Mouse (Mus musculus) midbrain, embryonic 10.5 days (tissue): Measurements from ENCODE around the gene Mtcl1. TPM values are rescaled to one million over a fixed set of nuclear protein-coding genes. Genes with fewer than 3 reads are reported as not detected.
"Not testable (repeated sequence)": the region's sequence is repeated elsewhere in the genome, so short reads cannot be mapped to it uniquely, and the experiment has no call there.

ENCODE experiments used
- DNase-seq: peaks from one replicate; pipeline ENCODE4 v3.0.0-alpha.2; 2017; ENCODE audit warnings: low spot score
- H3K27ac ChIP-seq: fragments of 300-500 bp; sonication (generic); replicated peaks from 2 replicates; pipeline ENCODE4 v1.5.1; 2016; ENCODE audit warnings: mild to moderate bottlenecking
- H3K27me3 ChIP-seq: fragments of 300-500 bp; sonication (generic); 2 replicates; pipeline ENCODE4 v1.6.1; 2016; ENCODE audit warnings: low read depth, mild to moderate bottlenecking; ENCODE audit not compliant: poor library complexity, severe bottlenecking
- H3K36me3 ChIP-seq: fragments of 300-500 bp; sonication (generic); 2 replicates; pipeline ENCODE4 v1.6.1; 2016; ENCODE audit warnings: mild to moderate bottlenecking, moderate library complexity
- H3K4me1 ChIP-seq: fragments of 300-500 bp; sonication (generic); 2 replicates; pipeline ENCODE4 v1.6.1; 2016
- H3K4me3 ChIP-seq: fragments of 300-500 bp; sonication (generic); 2 replicates; pipeline ENCODE4 v1.5.1; 2016; ENCODE audit warnings: mild to moderate bottlenecking, moderate library complexity
- H3K9me3 ChIP-seq: fragments of 300-500 bp; sonication (generic); replicated peaks from 2 replicates; pipeline ENCODE4 v1.6.1; 2016; ENCODE audit warnings: mild to moderate bottlenecking
- WGBS: fragments of 180-500 bp; shearing (Covaris S2); methylation state at CpG from one replicate; pipeline ENCODE4 v1.1.7; 2016; 5-methylcytosine and 5-hydroxymethylcytosine counted together
- polyA plus RNA-seq: library from polyadenylated mRNA; unstranded; fragments of >200 nt; fragmentation: Nextera tagmentation; extraction: Ambion mirVana; gene quantifications from 2 replicates; pipeline ENCODE4 v1.2.1, GENCODE M21; 2016

Mtcl1 gene
- polyA plus RNA-seq, 1 experiment from 2014 or later: 45.9 TPM

DNA sequence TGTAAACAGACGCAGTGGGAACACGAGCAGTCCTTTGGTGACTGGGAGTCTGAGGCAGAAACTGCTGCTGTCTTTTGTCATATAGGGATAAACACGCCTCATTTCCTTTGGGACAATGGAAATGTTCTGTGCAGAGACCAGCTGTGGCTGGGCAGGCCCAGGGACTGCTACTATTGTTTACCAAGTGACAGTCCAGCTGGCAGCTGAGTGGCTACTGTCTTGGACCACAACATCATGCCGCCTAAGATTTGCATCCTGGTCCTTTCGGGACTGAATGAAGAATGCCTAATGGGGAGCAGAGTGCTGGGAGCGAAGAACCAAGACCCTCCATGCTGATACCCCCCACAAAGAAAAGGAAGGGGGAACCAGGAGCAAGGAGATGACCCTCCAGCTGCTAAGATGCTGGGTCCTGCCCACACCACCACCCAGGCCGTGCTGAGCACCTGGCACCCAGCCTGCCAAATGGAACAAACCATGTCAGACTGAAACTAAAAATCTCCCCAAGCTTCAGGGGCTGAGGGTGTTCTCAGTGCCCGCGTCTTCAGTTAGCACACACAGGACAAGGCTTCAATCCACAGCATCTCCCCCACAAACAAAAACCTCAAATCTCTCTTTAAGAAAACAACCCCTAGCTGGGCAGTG is 5.4 kb downstream of the Mtcl1 start:
- DNase-seq: peak; percentile 62
- H3K9me3 ChIP-seq: no peaks in the 10 kb centered on the region
- H3K36me3 ChIP-seq: peaks cover 4% of the 10 kb centered on the region
- H3K4me1 ChIP-seq: peaks cover 91% of the 10 kb centered on the region
- peak overlapping the region; percentile 98 for H3K27ac ChIP-seq
- H3K27me3 ChIP-seq: no peaks in the 10 kb centered on the region
- WGBS: 40% methylated on average over 9 of the region's 9 CpGs
- peak overlapping the region; percentile 29 for H3K4me3 ChIP-seq

DNA sequence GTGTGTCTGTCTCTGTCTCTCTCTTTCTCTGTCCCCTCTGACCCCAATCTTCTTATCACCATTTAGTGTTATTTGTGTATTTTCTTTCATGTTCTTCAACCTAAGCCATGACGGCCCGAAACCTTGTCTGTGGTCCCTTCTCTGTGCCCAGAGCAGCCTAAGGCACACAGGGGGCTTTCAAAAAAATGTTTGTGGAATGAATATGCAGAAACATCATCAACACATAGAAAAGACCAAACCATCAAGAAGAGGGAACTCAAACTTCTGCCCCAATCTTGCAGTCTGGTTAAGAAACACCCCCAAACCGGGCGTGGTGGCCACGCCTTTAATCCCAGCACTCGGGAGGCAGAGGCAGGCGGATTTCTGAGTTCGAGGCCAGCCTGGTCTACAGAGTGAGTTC is 9.7 kb downstream of the Mtcl1 start:
- H3K4me3 ChIP-seq: no peak overlapping the region; the same call in 1 of the 2 replicates
- peaks cover 95% of the 10 kb centered on the region for H3K4me1 ChIP-seq
- DNase-seq: no peak

GRCm38 (mm10) chr17:66439051-66439753 is 10.3 kb downstream of the Mtcl1 start:
- H3K4me3 ChIP-seq: peak overlapping the region; percentile 32
- H3K27ac ChIP-seq: peak overlapping the region; percentile 42
- H3K4me1 ChIP-seq: peaks cover 94% of the 10 kb centered on the region
- 4% methylated on average over 11 of the region's 11 CpGs for WGBS
- H3K27me3 ChIP-seq: no peaks in the 10 kb centered on the region
- peak; percentile 54 for DNase-seq
- no peaks in the 10 kb centered on the region for H3K9me3 ChIP-seq
- peaks cover 42% of the 10 kb centered on the region for H3K36me3 ChIP-seq

More for the DNA sequence above, 9.7 kb downstream of the Mtcl1 start:
- H3K27ac ChIP-seq: peak overlapping the region; percentile 42
- 46% methylated on average over 8 of the region's 8 CpGs for WGBS
- no peaks in the 10 kb centered on the region for H3K9me3 ChIP-seq
- peaks cover 35% of the 10 kb centered on the region for H3K36me3 ChIP-seq
- no peaks in the 10 kb centered on the region for H3K27me3 ChIP-seq

- peak overlapping the region; percentile 16; the same call in 1 of the 2 replicates for H3K4me3 ChIP-seq
- DNase-seq: no peak
- peak overlapping the region; percentile 42 for H3K27ac ChIP-seq
- peaks cover 53% of the 10 kb centered on the region for H3K36me3 ChIP-seq
- no peaks in the 10 kb centered on the region for H3K27me3 ChIP-seq
- no peaks in the 10 kb centered on the region for H3K9me3 ChIP-seq
- WGBS: 77% methylated on average over 12 of the region's 12 CpGs
- H3K4me1 ChIP-seq: peaks cover 92% of the 10 kb centered on the region
Measured at GRCm38 (mm10) chr17:66438137-66438536, 11.4 kb downstream of the Mtcl1 start.

DNA sequence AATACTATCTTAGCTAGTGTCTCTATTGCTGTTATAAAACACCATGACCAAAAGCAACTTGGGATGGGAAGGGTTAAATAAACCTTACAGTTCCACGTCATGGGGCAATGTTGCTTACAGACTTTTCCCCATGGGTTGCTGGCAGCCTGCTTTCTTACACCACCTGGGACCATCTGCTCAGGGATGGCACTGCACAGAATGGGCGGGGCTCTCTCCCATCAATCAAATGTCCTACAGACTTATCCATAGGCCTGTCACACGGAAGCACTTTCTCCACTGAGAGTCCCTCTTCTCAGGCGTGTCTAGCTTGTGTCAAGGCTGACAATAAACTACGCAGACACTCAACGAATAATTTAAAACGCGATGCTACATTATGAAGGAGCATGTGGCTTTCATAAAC is 12.7 kb downstream of the Mtcl1 start:
- peaks cover 82% of the 10 kb centered on the region for H3K4me1 ChIP-seq
- no peak for DNase-seq
- no peak overlapping the region for H3K4me3 ChIP-seq
- H3K36me3 ChIP-seq: peaks cover 65% of the 10 kb centered on the region
- H3K9me3 ChIP-seq: no peaks in the 10 kb centered on the region
- no peak overlapping the region for H3K27ac ChIP-seq
- no peaks in the 10 kb centered on the region for H3K27me3 ChIP-seq
- 85% methylated on average over 8 of the region's 8 CpGs for WGBS

- peak overlapping the region; percentile 53; the same call in 1 of the 2 replicates for H3K27ac ChIP-seq
- peaks cover 74% of the 10 kb centered on the region for H3K4me1 ChIP-seq
- DNase-seq: no peak
- no peak overlapping the region for H3K4me3 ChIP-seq
- no peaks in the 10 kb centered on the region for H3K27me3 ChIP-seq
- peaks cover 70% of the 10 kb centered on the region for H3K36me3 ChIP-seq
- H3K9me3 ChIP-seq: no peaks in the 10 kb centered on the region
- WGBS: 85% methylated on average over 15 of the region's 15 CpGs
Measured at GRCm38 (mm10) chr17:66435982-66436381, 13.6 kb downstream of the Mtcl1 start.

GRCm38 (mm10) chr17:66435007-66435406 is 14.5 kb downstream of the Mtcl1 start:
- Histone ChIP-seq H3K4me3 (no peak overlapping the region), H3K27me3 (no peaks in the 10 kb centered on the region), H3K27ac (no peak overlapping the region), H3K36me3 (peaks cover 79% of the 10 kb centered on the region), H3K4me1 (peaks cover 66% of the 10 kb centered on the region), H3K9me3 (no peaks in the 10 kb centered on the region)
- 90% methylated on average over 14 of the region's 14 CpGs for WGBS
- DNase-seq: no peak

DNA sequence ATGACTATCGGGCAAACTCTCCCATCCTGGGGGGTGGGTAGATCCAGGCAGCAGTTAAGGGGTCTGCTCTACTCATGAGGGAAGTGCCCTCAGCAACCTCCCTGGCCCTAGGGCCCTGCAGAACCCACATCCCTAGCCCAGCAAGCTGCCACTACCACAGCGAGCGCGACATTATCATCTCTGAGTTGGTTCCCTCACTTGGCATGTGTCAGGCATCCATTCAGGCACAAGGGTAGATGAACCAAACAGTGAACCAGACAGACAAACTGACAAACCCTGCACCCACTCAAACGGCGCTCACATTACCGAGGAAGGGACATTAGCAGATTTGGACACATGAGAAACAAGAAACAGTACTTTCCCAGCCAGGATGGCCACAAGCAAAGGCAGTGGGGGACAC is 15.0 kb downstream of the Mtcl1 start:
- 93% methylated on average over 7 of the region's 7 CpGs for WGBS

GRCm38 (mm10) chr17:66424601-66425000 is 24.9 kb downstream of the Mtcl1 start:
- H3K4me3 ChIP-seq, H3K4me1 ChIP-seq, DNase-seq, H3K9me3 ChIP-seq, H3K27ac ChIP-seq, H3K27me3 ChIP-seq: not testable (repeated sequence)
- 94% methylated on average over 4 of the region's 4 CpGs for WGBS
- H3K36me3 ChIP-seq: peaks cover 98% of the 10 kb centered on the region

More for the DNA sequence above, 15.0 kb downstream of the Mtcl1 start:
- Histone ChIP-seq H3K4me1 (peaks cover 62% of the 10 kb centered on the region), H3K27ac (no peak overlapping the region), H3K36me3 (peaks cover 84% of the 10 kb centered on the region), H3K27me3 (no peaks in the 10 kb centered on the region), H3K9me3 (no peaks in the 10 kb centered on the region), H3K4me3 (no peak overlapping the region)
- DNase-seq: no peak

- Histone ChIP-seq H3K36me3 (peaks cover 67% of the 10 kb centered on the region), H3K4me1 (peaks cover 52% of the 10 kb centered on the region), H3K9me3 (no peaks in the 10 kb centered on the region), H3K27ac (no peak overlapping the region), H3K27me3 (no peaks in the 10 kb centered on the region), H3K4me3 (no peak overlapping the region)
- no peak for DNase-seq
- WGBS: 59% methylated on average over 8 of the region's 8 CpGs
Measured at GRCm38 (mm10) chr17:66419421-66419820, 30.1 kb downstream of the Mtcl1 start.

- WGBS: 34% methylated on average over 4 of the region's 4 CpGs
- peaks cover 50% of the 10 kb centered on the region for H3K36me3 ChIP-seq
- peaks cover 69% of the 10 kb centered on the region for H3K4me1 ChIP-seq
- no peak for DNase-seq
- H3K27me3 ChIP-seq: no peaks in the 10 kb centered on the region
- peak overlapping the region; percentile 69 for H3K27ac ChIP-seq
- H3K9me3 ChIP-seq: no peaks in the 10 kb centered on the region
- no peak overlapping the region for H3K4me3 ChIP-seq
Measured at GRCm38 (mm10) chr17:66417748-66418147, 31.8 kb downstream of the Mtcl1 start.

- no peak overlapping the region for H3K4me3 ChIP-seq
- 76% methylated on average over 5 of the region's 5 CpGs for WGBS
- H3K27ac ChIP-seq: peak overlapping the region; percentile 69
- no peaks in the 10 kb centered on the region for H3K27me3 ChIP-seq
- H3K36me3 ChIP-seq: peaks cover 46% of the 10 kb centered on the region
- no peaks in the 10 kb centered on the region for H3K9me3 ChIP-seq
- no peak for DNase-seq
- H3K4me1 ChIP-seq: peaks cover 73% of the 10 kb centered on the region
Measured at GRCm38 (mm10) chr17:66417329-66417728, 32.2 kb downstream of the Mtcl1 start.

GRCm38 (mm10) chr17:66416841-66417313 is 32.7 kb downstream of the Mtcl1 start:
- DNase-seq: no peak
- 66% methylated on average over 14 of the region's 14 CpGs for WGBS
- H3K4me1 ChIP-seq: peaks cover 77% of the 10 kb centered on the region
- no peak overlapping the region for H3K4me3 ChIP-seq
- peak overlapping the region; percentile 69 for H3K27ac ChIP-seq
- peaks cover 41% of the 10 kb centered on the region for H3K36me3 ChIP-seq
- H3K27me3 ChIP-seq: no peaks in the 10 kb centered on the region
- H3K9me3 ChIP-seq: no peaks in the 10 kb centered on the region
